Mouse (Mus musculus) induced T-regulatory cell, adult 2 months (primary cell): ENCODE data around the gene D630003M21Rik.

Experiments
- DNase-seq: peaks from one replicate; pipeline ENCODE4 v3.0.0-alpha.2; 2012; ENCODE audit warnings: low read depth

Gene D630003M21Rik

GRCm38 (mm10) chr2:158194945-158195640 is 33.9 kb downstream of the D630003M21Rik start:
- peak; percentile 68 for DNase-seq

DNA sequence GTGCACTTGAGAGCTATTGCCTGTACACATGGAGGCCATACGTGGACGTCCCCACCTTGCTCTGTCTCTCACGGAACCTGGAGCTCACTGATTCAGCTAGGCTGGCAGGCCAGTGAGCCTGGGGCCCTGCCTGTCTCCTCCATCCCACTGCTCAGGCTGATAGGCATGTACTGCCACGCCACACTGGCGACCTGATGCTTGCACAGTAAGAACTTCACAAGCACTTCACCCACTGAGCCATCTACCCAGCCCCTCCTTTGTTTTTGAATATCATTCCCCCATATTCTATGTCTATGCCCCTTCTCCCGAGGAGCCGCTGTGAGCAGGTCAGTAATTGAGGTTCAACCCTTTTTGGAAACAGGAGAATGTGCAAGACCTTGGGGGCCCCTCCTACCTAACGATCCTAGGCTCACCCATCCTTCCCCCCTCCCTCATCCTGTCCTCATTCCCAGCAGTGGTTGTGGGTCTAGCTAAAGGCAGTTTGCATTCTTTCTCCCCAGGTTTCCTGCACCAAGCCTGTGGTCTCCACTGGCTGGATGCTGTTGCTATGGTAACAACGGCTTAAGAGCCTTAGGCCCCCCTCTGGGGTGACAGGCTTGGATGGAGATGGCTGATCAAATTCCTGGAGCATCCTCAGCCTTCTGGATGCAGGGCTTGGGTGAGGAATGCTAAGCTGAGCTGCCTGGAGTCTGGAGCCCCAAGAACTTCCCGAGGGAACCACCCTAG is 35.2 kb downstream of the D630003M21Rik start:
- no peak for DNase-seq

GRCm38 (mm10) chr2:158191098-158191497 is 37.9 kb downstream of the D630003M21Rik start:
- no peak for DNase-seq

DNA sequence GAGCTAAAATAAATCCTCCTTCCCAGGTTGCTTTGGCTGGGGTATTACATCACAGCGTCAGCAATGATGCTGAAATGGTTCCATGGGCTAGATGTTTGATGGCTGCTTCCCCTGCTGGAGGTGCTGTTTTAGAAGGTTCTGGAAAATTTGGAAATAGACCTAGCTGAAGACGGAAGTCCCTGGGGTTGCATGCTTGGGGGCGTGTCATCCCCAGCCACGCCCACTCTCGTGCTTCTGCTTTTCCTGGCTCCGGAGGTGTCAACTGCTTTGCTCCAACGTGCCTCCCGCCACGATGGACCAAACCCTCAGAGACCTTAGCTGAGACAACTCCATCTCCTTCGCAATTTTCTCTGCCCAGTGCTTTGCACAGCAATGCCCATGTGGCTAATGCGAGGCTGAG is 39.6 kb downstream of the D630003M21Rik start:
- DNase-seq = no peak

DNA sequence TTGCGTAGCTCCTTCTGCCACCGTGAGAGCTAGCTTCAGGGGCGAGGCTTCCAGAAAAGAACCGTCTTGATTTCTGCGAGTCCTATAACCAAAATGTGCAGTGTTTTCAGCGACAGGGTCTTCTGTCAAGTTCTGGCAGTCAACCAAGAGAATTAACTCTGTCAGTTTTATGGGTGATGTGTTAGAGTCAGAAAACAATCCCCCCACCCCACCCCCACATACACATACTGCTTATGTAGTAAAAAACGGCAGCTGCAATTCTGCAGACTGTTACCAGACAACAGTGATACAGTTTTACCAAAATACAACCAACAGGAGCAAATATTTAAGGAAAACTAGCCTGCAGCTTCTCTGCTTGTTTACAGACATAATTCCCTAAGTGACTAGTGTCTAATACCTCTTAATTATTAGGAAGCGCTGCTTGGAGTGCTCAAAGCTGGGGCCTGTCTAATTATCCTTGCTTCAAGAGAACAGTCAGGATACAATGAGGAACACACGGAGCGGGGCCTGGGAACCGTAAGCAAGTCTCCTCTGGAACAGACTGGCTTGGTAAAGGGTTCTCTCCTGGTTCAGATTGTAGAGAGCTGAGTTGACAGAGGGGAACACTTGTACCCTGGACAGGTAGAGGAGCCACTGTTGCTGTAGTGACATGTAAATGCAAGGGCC is 42.7 kb downstream of the D630003M21Rik start:
- DNase-seq = no peak

GRCm38 (mm10) chr2:158183266-158183665 is 45.8 kb downstream of the D630003M21Rik start:
- DNase-seq = no peak

DNA sequence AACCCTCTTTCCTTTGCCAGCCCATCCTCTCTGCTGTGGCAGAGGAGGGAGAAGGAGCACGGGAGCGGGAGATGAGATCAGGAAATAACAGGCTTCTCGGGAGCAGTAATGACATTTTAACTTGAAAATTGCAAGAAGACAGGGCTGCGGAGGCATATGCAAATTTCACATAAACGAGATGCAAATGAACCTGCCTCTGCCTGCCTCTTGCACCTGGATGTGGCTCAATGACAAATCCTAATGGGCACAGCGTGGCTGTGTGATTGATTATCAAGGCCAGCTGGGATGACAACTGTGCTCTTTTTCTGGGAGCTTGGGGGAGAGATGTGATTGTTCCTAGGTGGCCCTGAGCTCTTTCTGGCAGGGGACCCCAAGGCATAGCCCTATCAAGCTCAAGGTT is 47.1 kb downstream of the D630003M21Rik start:
- no peak for DNase-seq

DNA sequence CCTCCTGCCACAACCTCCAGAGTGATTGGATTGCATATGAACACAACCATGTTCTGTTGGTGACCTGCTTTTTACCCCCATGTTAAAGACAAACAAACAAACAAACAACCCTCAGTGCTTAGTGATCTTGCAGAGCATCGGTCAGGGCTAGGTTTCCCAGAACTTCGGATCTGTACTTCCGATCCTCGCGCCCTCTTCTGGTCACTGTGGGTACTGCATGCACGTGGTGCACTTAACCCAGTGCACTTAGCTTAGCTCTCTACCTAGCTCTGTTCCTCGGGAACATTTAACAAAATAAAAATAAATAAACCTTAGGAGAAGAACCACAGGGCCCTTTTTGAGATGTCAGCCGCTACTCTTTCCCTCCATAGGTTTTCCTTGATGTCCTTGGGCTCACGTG is 48.2 kb downstream of the D630003M21Rik start:
- DNase-seq = peak; percentile 66

GRCm38 (mm10) chr2:158179370-158180111 is 49.5 kb downstream of the D630003M21Rik start:
- no peak for DNase-seq

GRCm38 (mm10) chr2:158178696-158179369 is 50.2 kb downstream of the D630003M21Rik start:
- peak; percentile 67 for DNase-seq

DNA sequence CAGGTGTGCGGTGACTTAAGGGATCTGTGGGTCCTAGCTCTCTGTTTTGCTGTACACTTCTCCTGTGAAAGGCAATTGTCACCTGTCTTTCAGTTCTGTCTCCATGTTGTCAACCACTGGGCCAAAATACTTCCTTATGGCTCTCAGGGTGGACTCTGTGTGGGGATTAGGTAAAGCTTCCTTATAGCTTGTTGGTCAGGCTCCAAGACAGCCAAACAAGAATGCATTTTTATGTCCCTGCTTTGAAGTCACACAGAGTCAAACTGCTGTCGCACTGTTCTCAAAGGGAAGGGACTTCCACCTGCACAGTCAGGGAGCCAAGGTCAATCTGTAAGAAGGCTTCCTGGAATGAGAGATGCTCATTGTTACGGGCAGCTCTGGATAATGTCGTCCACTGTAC is 50.9 kb downstream of the D630003M21Rik start:
- no peak for DNase-seq

GRCm38 (mm10) chr2:158177574-158177973 is 51.4 kb downstream of the D630003M21Rik start:
- DNase-seq = no peak

DNA sequence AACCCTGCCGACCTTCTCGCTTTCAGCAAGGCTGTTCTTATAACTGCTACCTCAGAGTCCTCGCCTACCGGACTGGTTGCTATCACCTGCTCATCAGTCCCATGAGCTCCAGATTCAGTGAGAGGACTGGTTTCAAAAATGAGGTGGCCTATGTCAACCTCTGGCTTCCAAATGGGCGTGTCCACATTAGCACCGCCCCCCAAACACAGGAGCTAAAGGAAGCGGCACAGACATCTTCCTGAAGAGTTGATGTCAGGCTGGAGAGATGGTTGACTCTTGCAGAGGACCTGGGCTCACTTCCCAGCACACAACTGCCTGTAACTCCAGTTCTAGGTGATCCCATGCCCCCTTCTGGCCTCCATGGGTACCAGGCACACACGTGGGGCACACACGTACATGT is 52.3 kb downstream of the D630003M21Rik start:
- DNase-seq = no peak

GRCm38 (mm10) chr2:158175433-158175832 is 53.6 kb downstream of the D630003M21Rik start:
- DNase-seq = no peak

- DNase-seq = peak; percentile 36
These were observed 54.1 kb downstream of the D630003M21Rik start for GRCm38 (mm10) chr2:158174958-158175357.

GRCm38 (mm10) chr2:158174438-158174837 is 54.6 kb downstream of the D630003M21Rik start:
- DNase-seq = no peak

GRCm38 (mm10) chr2:158170394-158170793 is 58.6 kb downstream of the D630003M21Rik start:
- DNase-seq = no peak

DNA sequence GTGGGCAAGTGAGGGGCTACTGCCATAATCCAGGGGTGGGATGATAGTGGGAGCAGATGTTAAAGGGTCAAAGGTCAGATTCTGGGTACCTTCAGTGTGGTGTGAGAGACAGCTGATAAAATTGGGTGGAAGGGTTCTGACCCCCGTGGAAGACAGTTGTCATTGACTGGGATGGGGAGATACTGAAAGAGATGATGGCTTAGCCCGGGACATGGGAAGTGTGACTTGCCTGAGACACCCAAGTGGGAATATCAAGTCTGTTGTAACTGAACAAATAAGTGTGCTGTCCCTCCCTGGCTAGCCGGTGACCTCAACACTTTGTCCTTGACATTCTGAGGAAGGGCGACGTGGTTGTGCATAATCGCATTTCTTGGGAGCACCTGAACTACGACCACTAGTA is 59.3 kb downstream of the D630003M21Rik start:
- no peak for DNase-seq

GRCm38 (mm10) chr2:158169351-158169750 is 59.7 kb downstream of the D630003M21Rik start:
- DNase-seq = no peak

DNA sequence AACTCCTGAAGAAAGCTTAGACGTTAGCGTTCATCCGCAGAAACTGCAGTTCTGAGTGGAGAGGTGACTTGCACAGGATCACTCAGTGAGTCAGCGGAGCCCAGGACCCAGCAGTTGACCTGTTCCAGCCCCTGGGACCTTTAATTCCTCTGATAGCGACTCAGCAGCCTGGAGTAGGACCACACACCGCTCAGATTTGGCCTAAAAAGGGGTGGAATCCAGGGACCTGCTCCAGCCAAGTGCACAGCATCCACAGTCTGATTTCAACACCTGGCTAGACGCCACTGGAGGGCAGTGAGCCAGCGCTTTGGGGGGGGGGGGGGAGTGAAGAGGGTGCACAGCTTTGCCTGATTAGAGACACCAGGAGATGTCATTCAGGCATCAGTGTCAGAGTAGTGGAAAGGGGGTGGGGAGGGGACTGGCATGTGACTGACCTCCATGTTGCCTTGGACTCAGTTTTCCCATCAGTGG is 60.2 kb downstream of the D630003M21Rik start:
- DNase-seq = no peak

- no peak for DNase-seq
These were observed 61.4 kb downstream of the D630003M21Rik start for GRCm38 (mm10) chr2:158167496-158168205.
